Mouse (Mus musculus) liver (tissue): Measurements from ENCODE around the gene Kcnn4.
"Not testable (repeated sequence)": the region's sequence is repeated elsewhere in the genome, so short reads cannot be mapped to it uniquely, and the experiment has no call there.

Experiments
- DNase-seq: peaks from one replicate; pipeline ENCODE4 v3.0.0-alpha.2; 2020; ENCODE audit warnings: mixed read lengths

Gene Kcnn4

DNA sequence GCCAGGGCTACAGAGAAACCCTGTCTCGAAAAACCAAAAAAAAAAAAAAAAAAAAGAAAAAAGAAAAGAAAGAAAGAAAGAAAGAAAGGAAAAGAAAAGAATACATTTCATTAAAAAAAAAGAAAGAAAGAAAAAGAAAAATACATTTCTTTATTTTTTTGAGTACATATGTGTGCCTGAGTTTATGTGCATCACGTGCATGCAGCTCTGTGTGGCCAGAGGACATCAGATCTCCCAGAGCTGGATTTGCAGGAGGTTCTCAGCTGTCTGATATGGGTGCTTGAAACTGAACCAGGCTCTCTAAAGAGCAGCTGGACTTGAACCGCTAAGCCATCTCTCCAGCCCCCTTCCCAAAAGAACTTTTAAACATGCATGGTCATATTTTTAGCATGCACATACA lies 24.0 kb downstream of the Kcnn4 start:
- no peak for DNase-seq

DNA sequence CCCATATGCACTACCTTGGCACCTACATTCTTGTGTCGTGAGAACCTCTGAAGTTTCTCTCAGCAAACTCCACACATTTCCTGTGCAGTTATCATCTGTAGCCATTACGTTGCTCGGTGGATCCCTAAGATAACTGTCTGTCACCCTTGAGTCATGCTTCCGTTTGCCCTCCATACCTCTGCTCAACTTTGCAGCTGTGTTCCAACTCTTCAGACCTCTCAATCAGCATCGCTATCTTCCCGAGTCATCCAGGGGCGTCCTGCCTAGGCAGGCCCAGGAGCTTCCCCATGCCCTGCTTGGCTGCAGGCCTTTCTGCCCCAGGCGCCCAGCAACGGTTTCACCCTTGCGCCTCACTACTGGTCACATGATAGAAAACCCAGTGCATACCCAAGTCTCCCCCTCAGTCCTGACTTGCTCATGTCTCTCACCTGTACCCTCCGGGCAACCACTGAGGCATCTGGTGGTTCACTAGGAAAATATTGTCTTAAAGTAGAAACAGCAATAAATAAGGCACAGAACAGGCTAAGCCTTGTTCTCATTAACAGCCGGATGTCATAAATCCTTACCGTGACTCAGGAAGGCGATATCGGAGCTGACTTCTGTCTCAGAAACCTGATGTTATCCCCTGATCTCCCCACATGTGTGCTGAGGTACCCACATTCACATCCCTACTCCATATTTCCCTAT lies 24.6 kb downstream of the Kcnn4 start:
- DNase-seq = peak; percentile 65

DNA sequence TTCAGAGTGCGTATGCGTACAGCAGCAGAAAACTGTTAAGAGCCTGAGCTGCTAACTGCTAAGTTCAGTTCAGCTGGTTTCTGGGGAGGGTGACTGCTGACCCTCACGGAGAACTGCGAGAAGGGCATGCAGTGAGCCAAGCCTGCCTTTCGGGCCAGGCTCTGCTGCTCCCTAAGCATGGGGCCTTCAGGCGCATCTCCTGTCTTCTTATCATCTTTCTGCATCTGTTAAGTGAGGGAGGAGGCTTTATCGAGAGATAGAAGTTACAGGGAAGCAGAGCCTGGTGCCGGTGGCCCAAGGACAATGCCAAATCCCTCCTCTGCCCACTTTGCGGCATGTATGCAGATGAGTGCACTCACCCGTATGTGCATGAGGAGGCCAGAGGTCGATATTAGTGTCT lies 26.8 kb downstream of the Kcnn4 start:
- peak; percentile 76 for DNase-seq

DNA sequence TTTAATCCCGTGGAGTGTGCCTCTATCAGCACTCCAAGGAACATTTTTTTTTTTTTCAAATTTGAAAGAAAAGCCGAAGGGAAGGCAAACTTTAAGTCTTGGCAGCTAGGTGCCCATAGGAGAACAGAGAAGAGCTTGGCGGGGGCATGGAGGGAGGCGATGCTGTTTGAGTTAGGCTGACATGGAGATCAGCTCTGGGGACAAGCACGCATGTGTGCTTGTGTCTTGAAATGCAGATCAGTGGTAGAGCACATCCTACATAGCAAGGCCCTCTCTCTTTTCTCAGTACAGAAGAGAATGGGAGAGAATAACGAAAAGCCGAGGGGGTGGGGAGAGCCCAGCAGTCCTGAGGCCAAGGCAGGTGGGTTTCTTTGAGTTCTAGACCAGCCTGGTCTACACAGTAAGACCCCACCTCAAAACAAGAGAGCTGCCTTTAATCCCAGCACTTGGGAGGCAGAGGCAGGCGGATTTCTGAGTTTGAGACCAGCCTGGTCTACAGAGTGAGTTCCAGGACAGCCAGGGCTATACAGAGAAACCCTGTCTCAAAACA lies 28.4 kb downstream of the Kcnn4 start:
- no peak for DNase-seq

DNA sequence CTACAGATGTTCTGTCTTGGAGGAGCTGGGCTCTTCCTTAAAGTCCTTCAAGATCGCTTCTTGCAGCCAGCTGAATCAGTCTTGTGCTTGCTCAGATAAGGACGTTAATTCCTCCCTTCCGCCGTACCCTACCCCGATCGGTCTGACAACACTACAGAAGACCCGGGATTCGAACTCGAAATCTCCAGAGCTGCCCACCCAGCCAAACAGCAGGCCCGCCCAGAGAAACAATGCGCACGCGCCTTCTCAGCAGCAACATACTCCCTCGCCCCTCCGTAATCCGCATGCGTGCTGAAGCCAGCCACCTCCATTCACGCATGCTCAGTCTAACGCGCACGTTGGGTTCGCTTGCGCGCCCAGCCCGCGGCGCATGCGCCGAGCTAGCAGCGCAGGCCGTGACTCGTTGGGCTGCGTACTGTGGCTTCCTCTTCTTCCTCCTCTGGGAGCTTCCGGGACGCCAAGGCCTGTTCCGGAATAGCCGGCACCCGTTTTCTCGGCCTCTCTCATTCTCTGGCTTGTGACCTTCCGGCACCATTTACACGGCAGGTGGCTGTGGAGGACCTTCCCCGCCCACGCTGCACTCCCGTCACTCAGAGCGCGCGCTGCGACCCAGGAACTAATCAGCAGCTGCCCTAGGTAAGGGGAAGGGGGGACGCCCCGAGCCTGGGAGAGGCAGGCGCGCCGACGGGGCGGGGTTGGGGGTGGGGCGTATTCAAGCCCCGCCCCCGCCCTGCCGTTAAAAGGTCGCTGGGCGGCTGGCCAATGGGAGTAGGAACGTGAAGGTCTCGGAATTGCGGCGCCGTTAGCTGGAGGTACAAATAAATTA lies 29.4 kb downstream of the Kcnn4 start, which contains the start of gene Smg9:
Gene Smg9, plus strand, starts transcription at position 364 of the 826 bp plus-strand sequence.
- peak; percentile 98 for DNase-seq

DNA sequence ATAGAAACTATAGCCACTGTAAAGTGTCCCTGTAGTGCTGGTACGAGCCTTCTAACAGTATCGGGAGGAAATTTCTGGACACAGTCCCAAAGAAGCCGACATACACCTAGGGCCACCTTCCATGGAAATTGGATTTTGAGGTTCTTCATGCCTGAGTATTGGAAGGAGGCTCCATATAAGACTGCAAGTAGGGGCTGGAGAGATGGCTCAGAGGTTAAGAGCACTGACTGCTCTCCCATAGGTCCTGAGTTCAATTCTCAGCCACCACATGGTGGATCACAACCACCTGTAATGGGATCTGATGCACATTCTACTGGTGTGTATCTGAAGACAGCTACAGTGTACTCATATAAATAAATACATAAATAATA lies 30.0 kb downstream of the Kcnn4 start:
- no peak for DNase-seq

DNA sequence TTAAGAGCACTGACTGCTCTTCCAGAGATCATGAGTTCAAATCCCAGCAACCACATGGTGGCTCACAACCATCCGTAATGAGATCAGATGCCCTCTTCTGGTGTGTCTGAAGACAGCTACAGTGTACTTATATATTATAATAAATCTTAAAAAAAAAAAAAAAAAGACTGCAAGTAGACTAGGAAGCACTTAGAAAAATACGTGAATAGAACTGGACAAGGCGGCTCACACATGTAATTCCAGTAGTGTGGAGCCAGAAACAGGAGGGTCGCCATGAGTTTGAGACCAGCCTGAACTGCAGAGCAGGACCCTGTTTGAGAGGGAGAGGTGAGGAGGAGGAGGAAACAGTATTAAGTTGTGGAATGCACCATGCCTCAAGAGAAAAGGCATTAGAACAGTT lies 30.4 kb downstream of the Kcnn4 start:
- DNase-seq = not testable (repeated sequence)

DNA sequence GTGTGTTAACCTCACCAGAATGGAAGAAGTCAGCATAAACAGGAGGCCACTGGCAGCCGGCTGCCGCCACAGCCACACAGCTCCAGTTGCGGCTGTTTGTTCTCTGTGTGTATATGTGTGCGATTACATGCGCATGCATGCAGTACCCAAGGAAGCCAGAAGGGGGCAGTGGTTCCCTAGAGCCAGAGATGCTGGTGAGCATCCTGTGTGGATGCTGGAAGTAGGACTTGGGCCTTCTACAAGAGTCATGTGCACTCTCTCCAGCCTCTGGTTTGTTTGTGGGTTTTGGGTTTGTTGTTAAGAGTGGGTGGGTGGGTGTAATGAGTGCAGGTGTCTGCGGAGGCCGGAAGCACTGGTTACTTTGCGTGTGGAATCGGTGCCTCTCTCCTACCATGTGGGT lies 32.8 kb downstream of the Kcnn4 start:
- DNase-seq = no peak

DNA sequence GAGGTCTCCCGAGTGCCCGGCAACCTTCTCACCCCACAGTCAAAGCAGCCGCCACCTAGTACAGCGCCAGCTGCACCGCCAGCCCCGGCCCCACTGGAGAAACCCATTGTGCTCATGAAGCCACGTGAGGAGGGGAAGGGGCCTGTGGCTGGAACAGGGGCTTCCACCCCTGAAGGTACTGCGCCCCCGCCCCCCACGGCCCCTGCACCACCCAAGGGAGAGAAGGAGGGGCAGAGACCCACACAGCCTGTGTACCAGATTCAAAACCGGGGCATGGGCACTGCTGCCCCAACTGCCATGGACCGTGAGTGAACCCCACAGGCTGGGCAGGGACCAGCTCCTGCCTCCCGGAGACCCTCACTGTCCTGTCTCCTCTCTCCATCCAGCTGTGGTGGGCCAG lies 35.6 kb downstream of the Kcnn4 start:
- no peak for DNase-seq

DNA sequence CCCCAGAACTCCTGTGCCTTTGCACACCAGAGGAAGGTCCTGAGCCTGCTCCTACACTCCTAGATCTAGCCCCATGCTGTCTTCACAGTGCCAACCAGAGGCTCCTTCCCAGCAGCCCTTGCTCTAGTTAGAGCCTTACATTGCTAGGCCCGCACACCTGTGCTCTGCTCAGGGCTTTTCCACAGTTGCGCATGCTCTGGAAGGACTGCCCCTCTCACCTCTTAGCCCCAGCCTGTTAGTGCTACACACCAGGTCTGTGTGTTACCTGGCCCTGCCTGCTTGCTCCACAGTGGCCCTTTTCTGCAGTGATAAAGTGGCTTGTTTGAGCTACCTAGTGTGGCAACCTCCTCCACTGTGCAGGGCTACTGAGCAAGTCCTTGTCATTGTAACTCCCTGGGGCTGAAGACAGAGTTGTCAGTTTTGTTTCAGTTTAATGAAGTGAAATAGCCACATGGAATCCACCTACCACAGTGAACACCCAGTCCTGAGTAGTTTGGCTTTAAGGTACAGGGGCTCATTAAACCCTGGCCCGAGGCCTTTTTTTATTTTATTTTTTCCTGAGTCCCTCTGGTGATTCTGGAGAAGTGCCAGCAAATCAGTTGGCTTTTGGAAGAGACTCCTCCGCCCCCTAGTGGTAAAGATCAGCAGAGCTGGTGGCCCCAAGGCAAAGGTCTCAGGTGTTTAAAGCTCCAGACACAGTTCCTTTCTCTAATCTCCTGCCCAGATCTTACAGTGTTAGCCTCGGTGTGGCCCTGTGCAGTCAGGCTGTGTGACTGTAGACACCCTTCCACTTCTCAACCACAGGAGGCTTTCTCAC lies 36.7 kb downstream of the Kcnn4 start:
- DNase-seq = peak; percentile 78

DNA sequence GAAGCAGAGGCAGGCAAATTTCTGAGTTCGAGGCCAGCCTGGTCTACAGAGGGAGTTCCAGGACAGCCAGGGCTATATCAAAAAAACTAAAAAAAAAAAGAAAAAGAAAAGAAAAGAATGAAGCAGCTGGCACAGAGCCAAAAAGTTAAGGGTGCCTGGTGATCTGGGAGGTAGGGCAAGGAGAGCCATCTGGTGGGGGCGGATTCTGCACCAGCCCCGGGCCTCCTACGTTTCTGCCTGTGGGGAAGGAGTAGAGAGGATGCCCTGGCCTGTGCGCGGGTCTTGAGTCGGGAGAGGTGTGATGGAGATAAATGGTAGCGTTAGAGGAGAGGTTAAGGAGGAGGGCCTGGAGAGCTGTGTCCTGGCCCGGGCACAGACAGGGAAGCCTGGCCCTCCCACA lies 38.1 kb downstream of the Kcnn4 start:
- DNase-seq = no peak

DNA sequence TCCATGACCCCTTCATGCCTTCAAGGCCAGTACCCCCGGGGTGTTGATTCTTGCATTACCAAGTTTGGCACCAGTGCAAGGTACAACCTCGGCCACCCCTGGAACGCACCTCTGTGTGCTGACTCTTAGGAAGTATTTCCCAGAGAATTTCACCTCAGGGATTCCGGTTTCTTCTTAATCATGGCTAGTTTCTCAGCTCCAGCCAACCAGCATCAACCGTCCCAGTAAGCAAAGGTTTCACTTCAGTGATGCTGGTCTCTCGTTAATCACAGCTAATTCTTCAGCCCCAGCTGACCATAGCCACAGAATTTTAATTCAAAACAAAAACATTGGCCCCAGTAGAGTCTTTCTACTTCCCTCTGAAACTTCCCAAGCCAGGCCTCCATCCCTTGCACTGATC lies 40.1 kb downstream of the Kcnn4 start:
- DNase-seq = no peak

DNA sequence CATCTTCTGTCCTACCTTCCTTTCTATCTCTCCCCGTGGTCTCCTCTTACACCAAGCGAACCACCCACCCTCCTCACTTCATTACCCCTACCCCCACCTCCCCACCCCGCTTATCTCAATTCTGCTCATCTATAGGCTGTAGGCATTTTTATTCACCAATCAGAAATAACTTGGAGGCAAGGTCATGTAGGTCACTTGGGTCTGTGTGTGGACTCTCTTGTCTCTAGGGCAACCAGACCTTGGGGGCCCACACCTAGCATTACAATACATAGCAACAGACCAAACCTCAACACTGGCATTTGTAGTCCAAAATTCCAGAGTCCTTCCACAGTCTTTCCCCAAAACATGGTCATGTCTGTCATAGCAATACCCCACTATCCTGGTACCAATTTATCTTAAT lies 40.8 kb downstream of the Kcnn4 start:
- DNase-seq = no peak

DNA sequence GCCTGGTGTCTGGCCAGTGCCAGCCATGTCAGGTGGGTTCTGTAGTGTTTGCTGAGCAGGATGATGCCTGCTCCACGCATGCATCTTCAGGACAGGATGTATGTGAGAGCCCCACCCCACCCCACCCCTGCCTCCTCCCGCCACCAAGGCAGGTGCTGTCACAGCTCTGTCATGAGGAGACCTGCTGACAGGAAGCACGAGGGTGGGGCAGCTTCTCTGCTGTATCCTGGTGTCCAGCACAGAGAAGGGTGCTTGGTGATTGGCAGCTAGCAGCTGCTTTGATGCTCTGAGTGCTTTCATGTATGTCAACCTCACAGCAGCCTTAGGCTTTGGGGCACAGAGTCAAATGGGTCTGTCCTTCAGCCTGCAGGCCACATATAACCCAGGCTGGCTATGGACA lies 43.6 kb downstream of the Kcnn4 start:
- no peak for DNase-seq

DNA sequence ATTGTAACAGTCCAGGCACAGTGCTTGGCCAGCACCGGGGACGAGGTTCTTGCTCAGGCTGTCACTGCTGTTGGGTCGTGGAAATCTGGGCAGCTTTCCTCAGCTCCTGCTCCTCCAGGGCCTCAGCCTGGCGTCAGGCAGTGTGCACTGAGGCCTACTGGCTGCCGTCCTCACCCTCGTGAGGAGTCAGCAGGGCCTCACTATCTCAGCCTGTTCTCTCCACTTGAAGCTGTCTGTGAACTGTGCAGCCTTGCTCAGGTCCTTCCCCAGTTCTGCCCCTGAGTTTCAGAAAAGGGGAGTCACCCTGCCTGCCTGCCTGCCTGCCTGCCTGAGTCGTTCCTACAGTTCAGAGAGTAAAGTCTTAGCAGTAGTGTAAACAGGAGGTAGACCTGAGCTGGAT lies 45.2 kb downstream of the Kcnn4 start:
- no peak for DNase-seq

DNA sequence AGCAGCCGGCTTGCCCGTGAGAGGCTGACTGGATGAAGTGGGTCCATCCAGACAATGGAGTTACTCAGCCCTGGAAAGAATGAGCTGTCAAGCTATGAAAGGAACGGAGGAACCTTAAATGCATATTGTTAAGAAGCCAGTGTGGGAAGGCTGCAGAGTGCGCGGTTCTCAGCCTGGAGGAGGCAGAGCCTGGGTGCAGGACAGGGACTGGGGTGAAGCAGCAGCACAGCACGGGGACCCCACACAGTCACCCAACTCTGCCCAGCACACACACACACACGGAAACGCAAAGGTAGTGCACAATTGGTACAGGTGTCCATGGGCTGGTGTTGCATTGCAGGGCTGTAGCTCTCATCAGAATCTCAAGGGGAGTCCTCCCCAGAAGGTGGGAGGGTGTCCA lies 49.5 kb downstream of the Kcnn4 start:
- DNase-seq = no peak

DNA sequence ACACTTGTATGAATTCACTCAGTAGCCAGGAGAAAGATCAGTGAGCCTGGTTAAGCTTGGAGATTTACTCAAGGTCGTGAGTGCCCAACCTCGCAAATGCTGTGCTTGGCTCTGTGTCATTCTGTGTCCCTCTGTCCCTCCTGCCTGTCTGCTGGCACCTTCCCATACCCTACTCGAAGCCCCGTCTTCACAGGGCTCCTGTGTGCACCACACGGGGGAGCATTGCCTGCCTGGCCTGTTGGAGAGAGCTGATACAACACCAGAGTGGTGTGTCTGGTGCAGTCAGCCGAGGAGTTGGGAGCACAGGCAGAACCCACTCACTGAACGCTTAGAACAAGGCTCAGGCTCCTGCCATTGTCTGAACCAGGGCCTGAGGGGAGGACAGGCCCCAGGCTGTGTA lies 51.6 kb downstream of the Kcnn4 start:
- DNase-seq = no peak

DNA sequence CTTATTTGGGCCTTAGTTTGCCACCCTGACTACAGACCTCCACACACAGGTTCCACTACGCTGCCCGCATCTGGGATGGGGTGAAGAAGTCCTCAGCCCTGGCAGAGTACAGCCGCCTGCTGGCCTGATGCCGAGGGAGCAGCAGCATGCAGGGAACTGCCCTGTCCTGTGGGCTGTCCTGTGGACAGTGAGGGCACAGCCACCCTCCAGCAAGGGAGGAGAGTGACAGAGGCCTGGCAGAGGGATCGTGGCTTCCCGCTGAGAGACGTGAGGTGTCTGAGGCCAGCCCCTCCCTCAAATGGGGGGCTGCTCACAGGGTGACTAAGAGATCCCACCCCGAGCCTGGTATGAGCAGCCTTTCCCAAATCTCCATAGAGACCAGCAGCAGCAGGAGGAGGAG lies 52.2 kb downstream of the Kcnn4 start:
- DNase-seq = no peak

DNA sequence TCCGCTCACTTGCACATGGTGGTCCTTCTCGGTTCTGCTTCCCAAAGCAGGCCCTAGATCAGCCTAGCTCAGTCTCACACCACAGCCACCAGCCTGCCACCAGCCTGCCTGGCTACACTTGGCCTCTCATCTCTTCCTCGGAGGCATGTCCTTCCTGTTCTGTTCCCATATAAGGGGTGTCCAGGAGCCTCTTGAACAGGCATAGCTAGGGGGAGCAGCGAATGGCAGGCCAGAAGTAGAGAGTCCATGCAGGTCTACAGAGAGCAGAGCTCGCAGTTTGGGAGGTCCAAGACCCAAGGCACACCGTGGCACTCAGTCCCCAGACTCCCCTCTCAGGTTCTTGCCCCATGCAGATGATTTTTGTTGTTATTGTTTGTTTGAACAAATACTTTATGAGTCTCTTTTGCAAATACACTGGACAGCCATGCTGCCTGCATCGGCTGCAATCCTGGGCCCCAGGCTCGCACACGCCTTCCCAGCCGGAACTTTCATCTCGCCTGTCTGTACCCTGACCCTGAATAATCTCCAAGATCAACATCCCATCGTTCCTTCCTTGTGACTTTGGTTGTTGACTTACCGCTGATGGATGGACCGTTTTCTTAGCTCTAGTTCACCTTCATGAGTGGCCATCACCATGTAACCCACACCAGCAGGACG lies 53.2 kb downstream of the Kcnn4 start:
- DNase-seq = no peak

DNA sequence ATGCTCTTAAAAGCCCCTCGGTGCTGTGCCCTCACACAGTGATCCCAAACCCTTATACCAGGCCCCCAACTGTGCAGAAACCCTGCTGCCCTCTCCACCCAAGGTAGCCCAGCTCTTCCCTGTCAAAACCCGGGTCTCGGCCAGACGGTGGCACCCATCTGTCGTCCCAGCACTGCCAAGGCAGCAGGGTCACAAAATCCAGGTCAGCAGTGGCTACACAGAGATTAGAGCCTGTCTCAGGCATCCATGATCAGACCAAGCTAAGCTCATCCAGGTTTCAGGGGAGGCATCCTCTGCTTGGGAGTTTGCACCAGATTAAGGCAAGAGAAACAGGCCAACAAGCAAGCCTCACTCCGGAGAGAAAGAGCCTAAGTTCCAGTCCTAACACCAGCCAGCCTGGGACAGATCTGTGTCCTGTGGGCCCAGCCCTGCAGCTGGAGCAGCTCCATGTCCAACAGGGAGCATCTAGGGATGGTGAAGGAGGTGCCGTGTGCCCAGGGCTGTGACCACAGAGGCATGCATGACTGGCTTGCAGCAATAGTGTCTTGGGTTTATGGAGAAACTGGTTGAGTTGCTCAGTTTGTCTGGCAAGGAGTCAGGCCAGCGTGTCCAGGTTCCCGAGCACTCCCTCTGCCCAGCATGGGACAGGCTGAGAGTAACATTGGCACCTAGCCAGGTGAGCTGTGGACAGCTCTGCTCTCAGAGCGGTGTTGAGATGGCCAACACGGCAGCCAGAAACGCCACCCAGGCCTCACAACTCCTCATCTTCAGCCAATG lies 54.1 kb downstream of the Kcnn4 start:
- DNase-seq = no peak

DNA sequence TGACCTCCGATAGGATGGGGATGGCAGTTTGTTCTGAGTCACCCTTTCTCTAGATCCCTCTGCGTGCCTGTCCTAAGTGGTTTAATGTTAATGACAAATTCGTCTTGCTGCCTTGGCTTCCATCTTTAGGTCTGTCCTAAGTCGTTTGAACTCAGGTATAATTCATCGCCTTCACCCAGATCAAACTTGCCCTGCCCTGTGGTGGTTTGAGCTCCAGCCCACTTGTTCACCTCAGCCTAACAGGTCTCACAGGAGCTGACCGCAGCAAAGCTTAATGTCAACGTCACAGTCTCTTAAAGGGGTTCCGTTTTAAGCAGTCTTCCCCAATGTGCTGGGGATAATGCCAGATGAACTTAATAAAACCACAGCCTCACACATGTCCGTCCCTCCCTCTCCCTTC lies 55.9 kb downstream of the Kcnn4 start:
- DNase-seq = no peak

DNA sequence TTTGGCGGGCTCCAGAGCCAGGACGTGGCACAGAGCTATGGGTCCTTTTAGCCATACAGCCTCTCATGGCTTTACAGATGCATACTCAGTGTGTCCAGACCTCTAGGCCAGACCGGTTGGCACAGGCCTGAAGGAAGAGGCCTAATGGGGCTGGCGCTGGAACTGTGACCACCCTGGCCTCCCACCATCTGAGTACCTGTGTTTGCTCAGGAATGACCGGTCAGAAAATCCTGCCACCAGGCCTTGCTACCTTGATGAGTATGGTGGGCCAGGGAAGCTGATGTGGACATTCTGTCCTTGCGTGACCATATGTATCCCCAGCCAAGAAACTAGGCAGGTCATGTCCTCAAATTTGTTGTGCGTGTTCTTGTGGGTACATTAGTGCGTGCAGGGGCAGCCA lies 57.1 kb downstream of the Kcnn4 start:
- no peak for DNase-seq
